Mouse (Mus musculus): ENCODE data around the gene Clcn1.

GRCm38 (mm10) chr6:42261524-42262170, 24.8 kb upstream of the Clcn1 start, which contains the start of gene Tmem139:
- no peak for TF ChIP-seq CHD2 (IDR thresholded peaks at IDR 0.05; ENCODE audit: low read length)
- no peak for TF ChIP-seq EP300 (IDR thresholded peaks at IDR 0.05; ENCODE audit: low read depth in 1 of 2, low read length in 2 of 2)
- no peak for TF ChIP-seq E2F4 (IDR thresholded peaks at IDR 0.05; ENCODE audit: borderline replicate concordance, low read depth, low read length)
- TF ChIP-seq POLR2A (IDR thresholded peaks at IDR 0.05; ENCODE audit: control insufficient read depth in 1 of 2, insufficient read depth in 1 of 2, low read depth in 1 of 2, low read length in 2 of 2, poor library complexity in 1 of 2) = no peak
- no peak for TF ChIP-seq NRF1 (IDR thresholded peaks at IDR 0.05; ENCODE audit: insufficient read depth, low read depth, low read length, poor library complexity, severe bottlenecking)

All from MEL (cell line).